Mouse (Mus musculus) ovary, postnatal 36 days (tissue): Measurements from ENCODE around the gene Lama1.
"Not testable (repeated sequence)": the region's sequence is repeated elsewhere in the genome, so short reads cannot be mapped to it uniquely, and the experiment has no call there.

Experiments
- DNase-seq: peaks from one replicate; pipeline ENCODE4 v3.0.0; 2022; ENCODE audit warnings: low spot score, mixed read lengths

Lama1 gene

DNA sequence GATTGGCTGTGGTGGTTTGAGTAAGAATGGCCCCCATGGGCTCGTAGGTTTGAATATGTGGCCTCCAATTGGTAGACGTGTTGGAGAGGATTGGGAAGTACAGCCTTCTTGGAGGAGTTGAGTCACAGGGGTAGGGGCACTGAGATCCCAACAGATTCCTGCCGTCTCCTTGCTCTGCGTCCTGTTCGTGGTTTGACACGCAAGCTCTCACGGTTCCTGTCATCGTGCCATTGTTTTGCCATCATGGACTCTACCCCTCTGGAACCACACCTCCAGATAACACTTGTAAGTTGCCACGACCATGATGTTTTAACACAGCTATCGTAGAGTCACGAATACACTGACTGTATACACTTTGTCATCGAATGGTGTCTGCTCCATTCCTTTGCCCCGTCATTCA lies 141.9 kb downstream of the Lama1 start:
- no peak for DNase-seq

DNA sequence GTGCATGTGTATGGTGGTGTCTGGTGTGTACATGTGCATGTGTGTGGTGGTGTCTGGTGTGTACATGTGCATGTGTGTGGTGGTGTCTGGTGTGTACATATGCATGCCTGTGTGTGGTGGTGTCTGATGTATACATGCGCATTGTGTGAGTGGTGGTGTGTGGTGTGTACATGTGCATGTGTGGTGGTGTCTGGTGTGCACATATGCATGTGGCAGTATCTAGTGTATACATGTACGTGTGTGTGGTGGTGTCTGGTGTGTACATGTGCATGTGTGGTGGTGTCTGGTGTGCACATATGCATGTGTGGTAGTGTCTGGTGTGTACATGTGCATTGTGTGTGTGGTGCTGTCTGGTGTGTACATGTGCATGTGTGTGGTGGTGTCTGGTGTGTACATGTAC lies 144.4 kb downstream of the Lama1 start:
- not testable (repeated sequence) for DNase-seq

DNA sequence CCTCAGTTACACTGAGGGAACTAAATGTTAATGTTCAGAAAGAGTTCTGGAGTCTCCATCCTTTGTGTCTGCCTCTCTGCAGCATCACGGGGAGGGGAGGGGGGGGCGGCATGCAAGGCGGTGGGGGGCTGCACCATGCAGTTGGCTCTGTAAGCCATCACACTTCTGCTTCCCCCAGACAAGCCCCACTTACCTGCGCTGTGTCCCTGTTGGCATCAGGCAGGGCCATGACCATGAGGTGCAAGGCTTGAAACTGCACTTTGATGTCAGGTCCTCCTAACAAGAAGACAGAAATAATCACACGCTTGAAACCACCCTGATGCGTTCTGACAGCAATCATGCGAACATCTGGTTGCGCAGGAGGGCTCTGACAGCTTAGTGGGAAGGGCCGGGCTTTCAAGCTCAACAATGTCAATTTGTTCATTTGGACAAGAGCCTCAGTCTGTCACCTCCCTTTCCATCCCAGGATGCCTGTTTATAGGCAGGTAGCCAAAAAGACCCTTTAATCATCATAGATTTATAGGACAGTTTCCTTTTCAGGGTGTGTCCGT lies 164.1 kb downstream of the Lama1 start:
- no peak for DNase-seq

- DNase-seq, result peak; percentile 56
Observed at GRCm38 (mm10) chr17:67861744-67862535, 164.9 kb downstream of the Lama1 start.

DNA sequence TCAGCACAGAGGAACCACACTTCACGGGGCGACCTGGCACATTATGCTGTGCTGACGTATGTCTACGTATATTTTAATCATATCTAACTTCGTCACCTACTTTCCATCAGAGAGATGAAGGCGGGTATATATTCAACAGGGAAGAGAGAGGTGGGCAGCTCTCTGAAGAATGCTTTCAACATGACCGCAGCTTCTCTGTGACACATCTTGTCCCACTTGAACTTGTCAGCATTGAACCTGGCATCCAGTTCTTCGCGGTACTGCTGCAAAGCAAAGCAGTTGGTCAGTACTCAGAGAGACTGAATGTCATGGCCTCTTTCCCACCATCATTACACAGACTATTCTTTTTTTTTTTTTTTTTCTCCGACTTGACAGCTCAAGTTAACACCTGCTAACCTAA lies 167.3 kb downstream of the Lama1 start:
- DNase-seq, result no peak

GRCm38 (mm10) chr17:67864912-67865311 lies 167.9 kb downstream of the Lama1 start:
- DNase-seq, result no peak

GRCm38 (mm10) chr17:67866026-67866425 lies 169.0 kb downstream of the Lama1 start:
- no peak for DNase-seq

GRCm38 (mm10) chr17:67866541-67867241 lies 169.6 kb downstream of the Lama1 start:
- DNase-seq, result no peak

DNA sequence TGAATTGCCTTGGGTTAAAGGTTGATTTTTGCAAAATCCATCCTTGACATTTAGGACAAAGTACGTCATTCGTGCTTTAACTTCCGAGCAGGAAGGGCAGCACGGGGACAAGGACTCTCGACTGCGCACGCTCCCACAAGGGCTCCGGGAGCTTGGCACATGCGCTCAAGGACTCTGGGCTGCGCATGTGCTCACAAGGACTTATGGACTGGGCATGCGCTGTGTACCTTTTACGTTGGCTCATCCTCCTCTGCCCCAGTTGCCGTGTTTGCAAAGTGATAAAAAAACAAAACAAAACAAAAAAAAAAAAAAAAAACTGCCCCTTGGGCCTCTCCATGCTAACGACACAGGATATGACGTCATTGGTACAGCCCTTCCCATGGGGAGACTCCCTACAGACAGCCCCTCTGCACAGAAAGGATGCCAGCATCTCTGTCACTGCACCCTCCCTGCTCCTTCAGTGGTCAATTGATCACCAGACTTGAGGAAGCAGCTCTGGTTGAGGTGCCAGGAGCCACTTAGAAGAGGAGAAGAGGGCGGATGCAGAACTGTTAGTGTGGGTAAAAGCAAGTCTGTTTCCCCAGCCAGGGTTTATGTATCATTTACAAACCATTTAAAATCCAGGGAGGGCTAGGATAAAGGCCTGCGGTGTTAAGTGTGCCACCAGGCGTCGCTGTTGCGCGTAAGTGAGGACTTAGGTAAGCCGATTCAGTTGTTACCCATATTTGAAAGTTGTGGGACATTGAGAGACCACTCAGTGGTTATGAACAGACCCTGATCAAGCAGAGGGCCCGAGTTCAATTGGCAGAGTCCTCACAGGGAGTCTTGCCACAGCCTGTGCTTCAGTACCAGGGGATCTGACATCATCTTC lies 172.9 kb downstream of the Lama1 start:
- DNase-seq, result peak; percentile 70
